Mouse (Mus musculus) ovary, postnatal 36 days (tissue): ENCODE data around the gene Olfr295.

Experiments used
- DNase-seq: peaks from one replicate; pipeline ENCODE4 v3.0.0; 2022; ENCODE audit warnings: low spot score, mixed read lengths

Olfr295 gene

GRCm38 (mm10) chr7:86583562-86583961, at the start of gene Olfr295:
Gene Olfr295 (plus strand): TSS chr7:86583862.
- DNase-seq: no peak

- DNase-seq: no peak
Measured at GRCm38 (mm10) chr7:86616543-86616942, 32.9 kb downstream of the Olfr295 start, which contains the start of gene Olfr294. Gene Olfr294 (minus strand): TSS chr7:86616643.
